12 mouse cellular contexts compared by ENCODE assay signal in the genomic region with DNA sequence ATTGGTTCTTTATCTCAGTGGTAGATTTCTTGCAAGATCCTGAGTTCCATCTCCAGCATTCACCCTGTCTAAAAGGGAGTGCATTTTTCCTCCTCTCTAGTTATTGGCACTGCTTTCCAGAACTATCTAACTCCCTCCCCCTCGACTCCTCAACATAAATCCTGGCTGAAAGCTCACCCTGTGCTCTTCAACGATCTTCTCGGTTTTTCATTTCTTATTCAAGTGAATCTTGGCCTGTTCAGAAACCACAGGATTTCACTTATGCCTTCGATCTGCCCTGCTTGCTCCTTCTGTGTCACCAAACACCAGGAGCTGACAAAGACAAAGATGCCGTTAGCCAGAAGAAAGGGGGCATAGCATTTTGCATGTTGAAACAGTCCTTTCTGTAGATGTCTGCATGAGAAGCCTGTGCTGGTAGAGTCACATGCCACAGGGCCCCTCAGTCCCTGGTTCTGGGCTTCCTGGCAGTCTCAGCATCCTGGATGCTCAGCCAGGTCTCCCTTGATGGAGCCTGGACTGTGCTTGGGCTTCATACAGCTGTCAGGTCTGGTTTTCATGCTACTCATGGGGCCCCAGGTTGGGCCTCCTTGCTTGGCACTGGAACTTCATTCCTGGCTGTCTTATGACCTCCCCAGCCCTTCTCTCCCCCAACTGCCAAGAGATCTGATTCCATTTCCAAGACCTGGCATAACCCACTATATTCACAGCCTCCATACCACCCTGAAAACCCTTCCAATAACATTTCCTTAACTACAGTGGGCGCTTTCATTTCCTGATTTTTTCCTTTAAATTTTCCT. TPM values are rescaled to one million over a fixed set of nuclear protein-coding genes. Genes with fewer than 3 reads are reported as not detected.
A peak's percentile ranks its signal among the peaks of the same experiment; 100 is the strongest.
DNase-seq lines count a peak whose midpoint lies in the region; ATAC-seq and TF ChIP-seq lines count a peak whose summit lies in the region.
"Had no signal": no experiment of that assay in that cellular context is flagged by ENCODE, and none has a peak within 500 bp of the region (broad histone marks: within the 10 kb centered on the region; RNA-seq: fewer than 3 reads in every experiment).

No protein-coding gene starts in this region.

- peak overlapping the region; percentile 61 to 62 for H3K27ac ChIP-seq in heart, embryonic 14.5 days (replicated peaks in 1 of 2; ENCODE audit: control insufficient read depth in 1 of 2, insufficient read depth in 1 of 2, low read depth in 2 of 2, low read length in 2 of 2)
- peak overlapping the region; percentile 75 for H3K27ac ChIP-seq in embryonic fibroblast, embryonic 13.5 days (ENCODE audit: insufficient read depth, low read length)
- peak overlapping the region; percentile 97 for H3K27ac ChIP-seq in limb, embryonic 14.5 days (replicated peaks; ENCODE audit: low read depth, low read length)

- no peak for ATAC-seq in heart, embryonic 14.5 days (ENCODE audit: insufficient number of reproducible peaks, insufficient read depth, low FRiP score, low read depth)
- peak; percentile 31 for ATAC-seq in limb, embryonic 14.5 days (ENCODE audit: low FRiP score, low read depth)
- ATAC-seq in inflammation-experienced regulatory T-cells, adult 6 months: no peak

- H3K9ac ChIP-seq in heart, embryonic 14.5 days (ENCODE audit: low read length): peak overlapping the region; percentile 12; the same call in 1 of the 2 replicates
- no peak overlapping the region for H3K9ac ChIP-seq in limb, embryonic 14.5 days (ENCODE audit: low read depth, low read length, severe bottlenecking)

- H3K27me3 ChIP-seq in heart, embryonic 14.5 days (ENCODE audit: control insufficient read depth, insufficient read depth, low read length): no peaks in the 10 kb centered on the region
- H3K27me3 ChIP-seq in limb, embryonic 14.5 days (ENCODE audit: control insufficient read depth, insufficient read depth, low read length): no peaks in the 10 kb centered on the region

- no peaks in the 10 kb centered on the region for H3K36me3 ChIP-seq in heart, embryonic 14.5 days (ENCODE audit: control insufficient read depth, insufficient read depth, low read length)
- H3K36me3 ChIP-seq in limb, embryonic 14.5 days (ENCODE audit: control insufficient read depth, insufficient read depth, low read length): no peaks in the 10 kb centered on the region

- TF ChIP-seq POLR2A in embryonic fibroblast, embryonic 13.5 days (IDR thresholded peaks at IDR 0.05; ENCODE audit: low read depth, low read length): no peak
- no peak for TF ChIP-seq POLR2A in limb, embryonic 14.5 days (IDR thresholded peaks at IDR 0.05; ENCODE audit: borderline replicate concordance, extremely low read depth, insufficient read depth, insufficient read length)

- H3K4me2 ChIP-seq in heart, embryonic 14.5 days (ENCODE audit: low read length): peak overlapping the region; percentile 57; the same call in 1 of the 2 replicates
- H3K4me2 ChIP-seq in limb, embryonic 14.5 days (replicated peaks; ENCODE audit: low read depth, low read length, severe bottlenecking): peak overlapping the region; percentile 62

- no peak for TF ChIP-seq CTCF in embryonic fibroblast, embryonic 13.5 days (IDR thresholded peaks at IDR 0.05; ENCODE audit: borderline replicate concordance, insufficient read depth, low read length)

- H3K4me3 ChIP-seq in heart, embryonic 14.5 days (ENCODE audit: control insufficient read depth in 1 of 2, insufficient read depth in 1 of 2, low read depth in 1 of 2, low read length in 2 of 2): no peak overlapping the region
- H3K4me3 ChIP-seq in embryonic fibroblast, embryonic 13.5 days (ENCODE audit: insufficient read depth, low read length): no peak overlapping the region
- H3K4me3 ChIP-seq in limb, embryonic 14.5 days (replicated peaks; ENCODE audit: low read length): peak overlapping the region; percentile 29

- H3K4me1 ChIP-seq in heart, embryonic 14.5 days (ENCODE audit: control insufficient read depth in 2 of 2, insufficient read depth in 2 of 2, low read length in 2 of 2): peaks cover 4 to 12% of the 10 kb centered on the region in 2 experiments; a peak in 2 of 4 replicates
- no peaks in the 10 kb centered on the region for H3K4me1 ChIP-seq in embryonic fibroblast, embryonic 13.5 days (ENCODE audit: control insufficient read depth, insufficient read depth, low read length)
- peaks cover 8% of the 10 kb centered on the region for H3K4me1 ChIP-seq in limb, embryonic 14.5 days (ENCODE audit: control insufficient read depth, insufficient read depth, low read length)

- WGBS in heart, embryonic 14.5 days: 63% methylated on average over 6 of the region's 6 CpGs
- 56% methylated on average over 6 of the region's 6 CpGs for whole genome bisulfite sequencing in limb, embryonic 14.5 days

- DNase-seq in heart, adult 18-20 months: no peak
- peak; percentile 71 for DNase-seq in 3T3-L1 (ENCODE audit: low read depth, low spot score)
- peak; percentile 69 for DNase-seq in limb, embryonic 14.5 days (ENCODE audit: low spot score)
- no peak for DNase-seq in adrenal gland, adult 18-20 months (ENCODE audit: low spot score in 2 of 2)
- DNase-seq in adrenal gland, adult 8-10 months: no peak

- peaks cover 4% of the 10 kb centered on the region; the same call in 1 of the 2 replicates for H3K9me3 ChIP-seq in heart, embryonic 14.5 days (ENCODE audit: control insufficient read depth, low read length)
- H3K9me3 ChIP-seq in limb, embryonic 14.5 days (ENCODE audit: control insufficient read depth, low read length): 0 out of 2 replicates have a peak, but pooled peaks cover 7% of the 10 kb centered on the region

RNA-seq across cellular contexts. Expression of a gene that starts 30.8 kb away (rescaled TPM):
- not detected in 2 replicates for polyA plus RNA-seq in heart, embryonic 14.5 days (2014; fragmentation: Nextera tagmentation; extraction: Ambion mirVana)
- total RNA-seq in heart, adult 18-20 months (2021): not detected
- not detected in 2 replicates for polyA plus RNA-seq in embryonic fibroblast, embryonic 13.5 days (2011; ENCODE audit: insufficient read length, low read depth, missing spikeins)
- polyA plus RNA-seq in limb, embryonic 14.5 days (2012; rRNA removed): 0.52 TPM in 1 of 2 replicates, not detected in the other
- 0.36 and 0.58 TPM in 2 replicates for polyA plus RNA-seq in limb, embryonic 14.5 days (2014; fragmentation: Nextera tagmentation; extraction: Ambion mirVana)
- not detected for polyA plus RNA-seq in inflammation-experienced regulatory T-cells, adult 6 months (2017; shearing (Covaris generic))
- not detected for total RNA-seq in adrenal gland, adult 18-20 months (2021)
- under 1 TPM in 1 of 4 experiments, not detected in 3; 0.35 TPM for total RNA-seq in adrenal gland, adult 8-10 months (2022)
- total RNA-seq: common myeloid progenitor, adult 5-6 weeks; granulocyte monocyte progenitor cell, adult 5-6 weeks; megakaryocyte progenitor cell, adult 5-6 weeks had no signal
- polyA plus RNA-seq: thymus, postnatal 0 days had no signal

RNA-seq across cellular contexts. Expression of a gene that starts 40.9 kb away (rescaled TPM):
- polyA plus RNA-seq in heart, embryonic 14.5 days (2014; fragmentation: Nextera tagmentation; extraction: Ambion mirVana): 46.0 and 49.3 TPM in 2 replicates
- 10 to 100 TPM; 23.6 to 25.2 TPM for total RNA-seq in heart, adult 18-20 months (2021)
- polyA plus RNA-seq in embryonic fibroblast, embryonic 13.5 days (2011; ENCODE audit: insufficient read length, low read depth, missing spikeins): 48.6 and 58.2 TPM in 2 replicates
- polyA plus RNA-seq in limb, embryonic 14.5 days (2012; rRNA removed): 38.2 and 40.1 TPM in 2 replicates
- polyA plus RNA-seq in limb, embryonic 14.5 days (2014; fragmentation: Nextera tagmentation; extraction: Ambion mirVana): 60.4 and 65.6 TPM in 2 replicates
- polyA plus RNA-seq in inflammation-experienced regulatory T-cells, adult 6 months (2017; shearing (Covaris generic)): 10 to 100 TPM; 57.5 to 81.6 (median 63.6) TPM
- 10 to 100 TPM; 40.1 to 55.9 TPM for total RNA-seq in adrenal gland, adult 18-20 months (2021)
- 10 to 100 TPM; 55.3 to 69.3 (median 59.9) TPM for total RNA-seq in adrenal gland, adult 8-10 months (2022)

Comparison
In these comparisons a context has a peak if more than half of its experiments do, and no peak if none do; other contexts are left out.
1. DNase-seq: peak in 3T3-L1 (single experiment) and limb, embryonic 14.5 days (single experiment); none in heart, adult 18-20 months (0 of 2), adrenal gland, adult 18-20 months (0 of 2) and adrenal gland, adult 8-10 months (single experiment).
2. Peak in every context shown above with its lines, with median percentiles within 50 percentile points of each other: H3K27ac ChIP-seq.